Mouse (Mus musculus): ENCODE data around the gene Stk38. TPM values are rescaled to one million over a fixed set of nuclear protein-coding genes. Genes with fewer than 3 reads are reported as not detected.

Stk38 gene
- total RNA-seq (2023): 508 TPM

DNA sequence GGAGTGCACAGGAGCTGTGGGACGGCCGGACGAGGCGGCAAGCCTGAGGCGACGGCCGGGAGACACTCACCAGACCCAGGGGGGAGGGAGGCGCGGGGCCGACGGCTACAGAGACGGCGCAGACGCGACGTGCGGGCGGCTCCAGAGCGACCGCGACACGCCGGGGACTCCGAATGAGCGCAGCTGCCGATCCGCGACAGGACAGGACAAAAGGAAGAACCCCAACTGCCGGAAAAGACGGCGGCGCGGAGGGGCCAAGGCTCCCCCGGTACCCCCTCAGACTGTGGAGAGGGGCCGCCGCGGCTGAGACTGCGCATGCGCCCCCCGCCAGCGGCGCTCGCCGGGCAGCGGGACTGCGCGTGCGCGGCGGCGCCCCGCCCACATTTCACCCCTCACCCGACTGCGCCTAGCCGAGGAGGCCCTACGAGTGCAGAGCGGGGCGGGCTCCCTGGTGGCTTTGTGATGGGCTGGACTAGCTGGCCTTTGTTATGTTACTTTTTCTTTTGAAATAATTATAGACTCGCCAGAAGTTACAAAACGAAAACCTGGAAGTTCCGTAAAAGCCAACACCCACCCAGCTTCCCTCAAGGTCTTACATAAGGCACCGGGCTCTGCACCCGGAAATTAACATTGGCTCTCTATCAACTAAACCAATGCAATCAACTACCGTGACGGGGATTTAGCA, at the start of gene Stk38:
TSS of gene Stk38 (minus strand) at position 355 of the 685 bp plus-strand sequence.

DNA sequence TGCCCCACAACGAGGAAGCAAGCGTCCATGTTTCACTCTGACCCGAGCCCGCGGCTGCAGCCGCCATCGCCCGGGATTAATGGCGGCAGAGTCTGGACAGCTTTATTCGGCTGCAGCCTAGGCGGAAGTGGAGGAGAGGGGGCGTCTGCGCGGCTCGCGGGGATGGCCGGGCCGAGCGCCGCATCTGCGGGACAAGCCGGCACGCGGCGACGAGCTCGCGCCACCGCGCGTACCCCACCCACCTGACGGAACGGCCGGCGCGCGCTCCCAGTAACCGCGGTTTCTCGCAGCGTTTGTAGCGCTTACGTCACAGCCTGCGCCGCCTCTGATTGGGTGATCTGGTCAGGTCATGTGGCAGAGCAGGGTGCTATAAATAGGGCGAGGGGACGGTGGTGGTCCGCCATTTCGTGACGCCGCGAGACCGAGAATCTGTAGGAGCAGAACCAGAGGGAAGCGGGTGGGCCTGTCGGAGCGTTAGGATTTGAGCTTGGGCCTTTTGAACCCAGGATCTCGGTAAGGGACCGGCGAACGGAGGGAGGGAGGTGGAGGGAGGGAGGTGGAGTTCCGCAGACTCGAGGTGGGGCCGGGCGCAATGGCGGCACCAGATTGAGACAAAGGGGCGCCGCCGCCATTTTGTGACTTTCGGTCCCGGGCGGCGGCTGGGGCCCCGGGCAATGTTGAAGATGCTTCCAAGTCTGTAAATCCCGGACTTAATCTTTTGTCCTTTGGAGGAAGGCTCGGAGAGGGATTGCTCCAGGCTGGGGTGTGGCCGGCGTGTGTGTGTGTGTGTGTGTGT, 24.7 kb upstream of the Stk38 start, which contains the start of gene Srsf3:
TSS of gene Srsf3 (plus strand) at position 355 of the 796 bp plus-strand sequence.

DNA sequence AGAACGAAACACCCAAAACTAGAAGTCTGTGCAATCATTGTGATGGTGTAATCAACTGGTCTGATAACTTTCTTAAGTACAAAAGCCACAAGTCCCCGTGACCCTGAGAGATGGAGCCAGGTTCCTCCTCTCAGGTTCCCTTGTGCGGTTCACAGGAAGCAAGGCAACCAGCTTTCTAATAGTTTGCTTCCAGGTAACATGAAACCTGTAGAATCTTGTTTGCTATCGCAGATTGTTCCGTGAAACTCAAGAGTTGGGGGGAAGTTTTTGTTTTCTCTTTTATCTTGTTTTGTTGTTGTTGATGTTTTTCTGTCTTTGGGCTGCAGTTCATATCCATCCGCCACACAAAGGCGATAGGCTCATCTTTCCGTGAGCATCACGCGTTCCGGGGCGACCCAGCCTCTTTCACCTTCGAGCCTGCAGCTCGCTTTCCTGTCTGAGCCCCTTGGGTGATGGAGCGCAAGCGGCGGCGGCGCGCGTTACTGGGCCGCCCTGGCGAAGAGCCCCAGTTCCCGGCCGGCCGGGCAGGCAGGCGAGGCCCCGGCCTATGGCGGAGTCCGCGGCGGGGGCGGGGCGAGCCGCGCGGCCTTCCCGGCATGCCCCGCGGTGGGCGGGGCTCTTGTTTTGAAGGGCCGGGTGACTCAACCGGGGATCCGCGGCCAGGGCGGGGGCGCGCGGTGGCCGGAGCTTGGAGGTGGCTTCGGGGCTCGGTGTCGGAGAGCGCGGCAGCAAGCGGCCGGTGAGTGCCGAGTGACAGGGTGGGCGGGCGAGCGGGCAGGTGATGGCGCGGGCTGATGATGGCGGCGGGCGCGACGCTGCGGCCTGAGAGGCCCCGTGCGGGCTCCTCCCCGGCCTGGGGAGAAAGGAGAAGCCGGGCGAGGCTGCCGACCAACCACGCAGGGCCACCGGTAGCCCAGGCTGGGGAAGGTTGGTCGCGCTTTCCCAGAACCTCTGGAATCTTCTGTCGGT, 55.7 kb downstream of the Stk38 start, which contains the start of gene Kctd20:
TSS of gene Kctd20 (plus strand) at position 120 of the 969 bp plus-strand sequence.

DNA sequence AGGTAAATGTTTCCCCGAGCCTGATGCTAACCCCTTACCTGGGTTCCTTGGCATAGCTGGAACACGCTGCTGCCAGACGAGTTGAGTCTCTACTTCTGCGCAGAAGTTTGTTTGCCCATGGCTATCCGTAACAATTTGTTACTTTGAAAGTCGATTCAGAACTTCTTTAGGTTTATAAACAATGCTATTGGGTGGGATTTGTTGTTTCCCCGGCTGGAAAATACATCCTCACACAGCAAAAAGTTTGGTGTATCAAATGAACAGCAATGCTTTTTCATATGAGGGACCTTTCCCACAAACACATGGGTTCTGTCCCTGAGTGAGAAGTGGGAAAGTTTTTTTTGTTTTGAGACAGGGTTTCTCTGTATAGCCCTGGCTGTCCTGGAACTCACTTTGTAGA, 64.1 kb downstream of the Stk38 start, which contains the start of gene Pxt1:
TSS of gene Pxt1 (minus strand) at position 101 of the 400 bp plus-strand sequence.

Other genes with a start within 250 kb of the Stk38 start
- 0.83 TPM for gene Mapk13, start 238.7 kb downstream of the Stk38 start, total RNA-seq (2023)
- gene Brpf3, start 206.9 kb downstream of the Stk38 start, total RNA-seq (2023): 42.4 TPM
- gene Pnpla1, start 149.6 kb downstream of the Stk38 start, total RNA-seq (2023): not detected
- 0.64 TPM for gene 4930539E08Rik, start 92.7 kb downstream of the Stk38 start, total RNA-seq (2023)
- gene Pxt1, start 64.2 kb downstream of the Stk38 start, total RNA-seq (2023): not detected
- gene Kctd20, start 56.0 kb downstream of the Stk38 start, total RNA-seq (2023): 47.9 TPM
- gene Srsf3, start 24.6 kb upstream of the Stk38 start, total RNA-seq (2023): 473 TPM
- gene Cdkn1a, start 83.0 kb upstream of the Stk38 start, total RNA-seq (2023): 4.3 TPM
- 0.18 TPM for gene Rab44, start 106.2 kb upstream of the Stk38 start, total RNA-seq (2023)
- gene Cpne5, start 230.2 kb upstream of the Stk38 start, total RNA-seq (2023): 0.21 TPM